Mouse (Mus musculus): ENCODE measurements around the gene Zfp513. TPM values are rescaled to one million over a fixed set of nuclear protein-coding genes. Genes with fewer than 3 reads are reported as not detected.
A peak's percentile ranks its signal among the peaks of the same experiment; 100 is the strongest.

Gene Zfp513
- 11.2 and 14.8 TPM in 2 replicates for polyA plus RNA-seq (2015; fragmentation: Nextera tagmentation; extraction: Ambion mirVana)

DNA sequence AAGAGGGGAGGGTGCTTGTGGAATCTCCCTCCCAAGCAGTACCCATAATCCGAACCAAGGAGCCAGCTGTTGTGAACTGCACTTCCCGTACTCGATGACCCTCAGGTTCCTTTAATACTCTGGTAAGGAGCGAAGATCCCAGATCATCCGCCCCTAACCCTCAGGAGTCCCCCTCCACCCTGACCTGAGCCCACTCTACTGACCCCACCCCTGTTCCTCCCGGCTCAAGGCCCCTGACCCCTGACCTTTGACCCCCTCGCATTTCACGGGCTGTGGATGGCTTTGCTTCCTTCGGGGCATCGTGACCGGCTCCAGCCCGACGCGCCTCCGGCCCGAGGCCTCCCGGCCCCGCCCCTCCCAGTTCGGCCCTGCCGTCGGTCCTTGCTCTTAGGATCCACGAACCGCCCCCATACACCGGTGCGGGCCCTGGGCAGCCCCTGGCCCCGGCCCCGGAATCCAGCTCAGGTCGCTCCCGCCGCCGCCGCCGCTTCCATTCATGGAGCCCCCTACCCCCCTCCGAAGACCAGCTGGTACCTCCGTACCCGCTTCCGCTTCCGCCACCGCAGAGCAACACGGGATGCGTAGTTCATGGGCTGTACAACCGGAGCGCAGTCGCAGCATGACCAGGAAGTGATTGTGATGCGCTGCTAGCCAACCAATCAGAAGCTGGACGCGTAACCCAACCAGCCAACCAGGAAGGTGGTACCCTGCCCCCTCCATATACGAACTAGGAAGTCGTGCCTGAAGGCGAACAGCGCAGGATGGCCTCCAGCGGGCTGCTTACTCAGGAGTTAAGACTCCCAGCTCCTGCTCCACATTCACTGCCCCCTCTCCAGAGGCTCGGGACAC lies at the start of gene Zfp513:
TSS of gene Zfp513 (minus strand) at position 562 of the 849 bp plus-strand sequence.
- peak within 1 kb of the TSS; percentile 88 for H3K27ac ChIP-seq
- H3K9me3 ChIP-seq = peaks cover 6% of the 10 kb centered on the region
- H3K27me3 ChIP-seq = no peaks in the 10 kb centered on the region
- under 1% methylated on average over 53 of the region's 53 CpGs for WGBS
- H3K4me2 ChIP-seq = peak within 1 kb of the TSS; percentile 75
- peak; percentile 95 for ATAC-seq (ENCODE audit: insufficient number of reproducible peaks, insufficient read depth, low FRiP score, low TSS enrichment, low read depth)
- peak within 1 kb of the TSS; percentile 84 for H3K9ac ChIP-seq
- peaks cover 79% of the 10 kb centered on the region for H3K36me3 ChIP-seq
- peaks cover 26% of the 10 kb centered on the region for H3K4me1 ChIP-seq
- peak within 1 kb of the TSS; percentile 83 for H3K4me3 ChIP-seq

DNA sequence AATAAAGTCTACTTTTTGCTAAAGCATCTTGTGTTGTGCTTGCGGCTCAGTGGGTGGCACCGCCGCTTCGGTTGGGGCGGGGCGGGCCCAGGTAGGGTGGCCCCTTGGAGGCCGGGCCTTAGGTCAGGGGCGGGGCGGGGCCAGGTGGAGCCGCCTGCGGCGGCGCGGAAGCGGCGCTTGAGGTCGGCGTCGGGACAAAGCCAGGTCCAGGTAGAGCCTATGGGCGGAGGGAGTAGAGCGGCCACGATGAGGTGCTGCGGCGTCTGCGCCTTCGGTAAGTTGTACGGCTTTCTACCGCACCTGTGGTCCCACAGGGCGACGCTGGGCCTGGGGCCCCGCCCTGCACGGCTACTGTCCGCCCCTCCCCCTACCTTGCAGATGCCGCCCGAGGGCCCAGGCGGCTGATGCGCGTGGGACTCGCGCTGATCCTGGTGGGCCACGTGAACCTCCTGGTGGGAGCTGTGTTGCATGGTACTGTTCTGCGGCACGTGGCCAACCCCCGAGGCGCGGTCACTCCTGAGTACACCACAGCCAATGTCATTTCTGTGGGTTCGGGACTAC lies 49.5 kb upstream of the Zfp513 start, which contains the start of gene Krtcap3:
TSS of gene Krtcap3 (plus strand) at position 151 of the 561 bp plus-strand sequence.
- H3K9me3 ChIP-seq = no peaks in the 10 kb centered on the region
- peak within 1 kb of the TSS; percentile 35 for H3K4me3 ChIP-seq
- H3K27ac ChIP-seq = peak within 1 kb of the TSS; percentile 84
- ATAC-seq (ENCODE audit: insufficient number of reproducible peaks, insufficient read depth, low FRiP score, low TSS enrichment, low read depth) = peak; percentile 53
- H3K27me3 ChIP-seq = no peaks in the 10 kb centered on the region
- peaks cover 35% of the 10 kb centered on the region for H3K4me1 ChIP-seq
- peaks cover 92% of the 10 kb centered on the region for H3K36me3 ChIP-seq
- H3K4me2 ChIP-seq = peak within 1 kb of the TSS; percentile 51
- peak within 1 kb of the TSS; percentile 67 for H3K9ac ChIP-seq
- WGBS = 14% methylated on average over 43 of the region's 47 CpGs

DNA sequence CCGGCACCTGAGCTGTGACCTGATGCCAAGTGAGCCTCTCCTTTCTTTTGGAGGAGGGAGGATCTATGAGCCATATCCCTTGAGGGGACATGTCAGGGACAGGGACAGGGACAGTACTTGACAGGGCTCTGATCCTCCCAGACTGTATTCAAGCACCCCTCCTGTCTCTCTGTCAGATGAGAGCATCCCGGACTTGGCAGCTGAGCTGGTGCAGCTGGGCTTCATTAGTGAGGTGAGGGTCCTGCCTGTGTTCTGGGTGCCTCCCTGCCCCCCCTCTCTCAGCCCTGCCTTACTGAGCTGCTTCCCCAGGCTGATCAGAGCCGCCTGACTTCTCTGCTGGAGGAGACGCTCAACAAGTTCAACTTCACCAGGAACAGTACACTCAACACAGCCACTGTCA lies 48.6 kb upstream of the Zfp513 start:
- Histone ChIP-seq H3K36me3 (peaks cover 92% of the 10 kb centered on the region), H3K27me3 (no peaks in the 10 kb centered on the region), H3K4me3 (no peak overlapping the region), H3K4me2 (0 out of 2 replicates have a peak overlapping the region, but pooled peaks have one; percentile 51), H3K9ac (peak overlapping the region; percentile 67; the same call in 1 of the 2 replicates), H3K4me1 (peaks cover 35% of the 10 kb centered on the region), H3K27ac (peak overlapping the region; percentile 84), H3K9me3 (no peaks in the 10 kb centered on the region)
- no peak for ATAC-seq (ENCODE audit: insufficient number of reproducible peaks, insufficient read depth, low FRiP score, low TSS enrichment, low read depth)
- WGBS = 27% methylated on average over 4 of the region's 4 CpGs

DNA sequence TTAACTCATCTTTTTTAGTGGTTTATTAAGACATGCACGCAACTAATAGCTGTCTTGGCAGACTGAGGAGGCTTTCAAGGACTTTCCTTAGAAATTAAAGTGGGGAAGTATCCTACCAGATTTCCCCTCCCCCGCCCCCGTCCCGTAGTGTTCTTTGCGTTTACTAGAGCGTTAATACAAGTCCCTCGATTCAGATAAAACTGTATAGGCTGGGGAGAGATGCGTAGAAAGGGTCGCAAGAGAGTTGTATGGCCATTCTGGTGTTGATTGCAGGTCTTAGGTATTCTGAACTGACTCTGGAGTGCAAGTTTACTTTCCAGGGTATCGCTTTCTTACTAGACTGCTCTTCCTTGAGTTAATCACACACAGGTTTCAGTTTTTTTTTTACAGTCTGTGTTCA lies 40.1 kb upstream of the Zfp513 start:
- WGBS = 21% methylated on average over 10 of the region's 10 CpGs
- Histone ChIP-seq H3K4me3 (peak overlapping the region; percentile 93), H3K27me3 (no peaks in the 10 kb centered on the region), H3K9ac (peak overlapping the region; percentile 96), H3K4me2 (peak overlapping the region; percentile 92), H3K36me3 (peaks cover 36% of the 10 kb centered on the region), H3K4me1 (peaks cover 8% of the 10 kb centered on the region), H3K27ac (peak overlapping the region; percentile 99; the same call in 1 of the 2 replicates), H3K9me3 (no peaks in the 10 kb centered on the region)
- ATAC-seq (ENCODE audit: insufficient number of reproducible peaks, insufficient read depth, low FRiP score, low TSS enrichment, low read depth) = no peak

DNA sequence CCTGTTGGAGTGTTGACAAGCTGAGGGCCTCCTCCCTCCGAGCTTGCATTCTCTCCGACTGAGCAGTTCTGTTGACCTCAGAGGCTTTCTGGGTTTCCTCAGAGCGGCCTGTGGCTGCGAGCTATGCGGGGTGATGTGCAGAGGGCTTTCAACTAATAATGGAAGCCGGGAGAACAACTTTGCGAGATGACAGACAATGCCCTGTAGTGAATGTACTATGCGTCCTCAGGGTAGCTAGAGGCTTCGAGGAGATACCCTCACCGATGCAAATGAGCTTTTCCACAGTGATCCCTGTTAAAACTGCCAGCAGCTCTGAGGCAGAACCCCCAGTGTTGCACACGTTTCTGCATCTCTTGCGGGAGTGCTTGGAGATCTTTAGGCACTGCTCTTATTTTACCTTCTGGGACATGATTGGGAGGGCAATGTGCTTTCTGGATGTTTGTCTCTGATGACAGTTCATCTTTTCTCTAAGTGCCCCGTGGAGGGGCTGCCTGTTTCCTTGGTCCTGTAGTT lies 39.5 kb upstream of the Zfp513 start:
- H3K36me3 ChIP-seq = peaks cover 30% of the 10 kb centered on the region
- H3K27ac ChIP-seq = peak overlapping the region; percentile 99
- no peak for ATAC-seq (ENCODE audit: insufficient number of reproducible peaks, insufficient read depth, low FRiP score, low TSS enrichment, low read depth)
- no peaks in the 10 kb centered on the region; the same call in 1 of the 2 replicates for H3K9me3 ChIP-seq
- no peaks in the 10 kb centered on the region for H3K27me3 ChIP-seq
- peaks cover 8% of the 10 kb centered on the region for H3K4me1 ChIP-seq
- peak overlapping the region; percentile 92 for H3K4me2 ChIP-seq
- peak overlapping the region; percentile 96 for H3K9ac ChIP-seq
- H3K4me3 ChIP-seq = peak overlapping the region; percentile 93
- WGBS = under 1% methylated on average over 13 of the region's 13 CpGs

DNA sequence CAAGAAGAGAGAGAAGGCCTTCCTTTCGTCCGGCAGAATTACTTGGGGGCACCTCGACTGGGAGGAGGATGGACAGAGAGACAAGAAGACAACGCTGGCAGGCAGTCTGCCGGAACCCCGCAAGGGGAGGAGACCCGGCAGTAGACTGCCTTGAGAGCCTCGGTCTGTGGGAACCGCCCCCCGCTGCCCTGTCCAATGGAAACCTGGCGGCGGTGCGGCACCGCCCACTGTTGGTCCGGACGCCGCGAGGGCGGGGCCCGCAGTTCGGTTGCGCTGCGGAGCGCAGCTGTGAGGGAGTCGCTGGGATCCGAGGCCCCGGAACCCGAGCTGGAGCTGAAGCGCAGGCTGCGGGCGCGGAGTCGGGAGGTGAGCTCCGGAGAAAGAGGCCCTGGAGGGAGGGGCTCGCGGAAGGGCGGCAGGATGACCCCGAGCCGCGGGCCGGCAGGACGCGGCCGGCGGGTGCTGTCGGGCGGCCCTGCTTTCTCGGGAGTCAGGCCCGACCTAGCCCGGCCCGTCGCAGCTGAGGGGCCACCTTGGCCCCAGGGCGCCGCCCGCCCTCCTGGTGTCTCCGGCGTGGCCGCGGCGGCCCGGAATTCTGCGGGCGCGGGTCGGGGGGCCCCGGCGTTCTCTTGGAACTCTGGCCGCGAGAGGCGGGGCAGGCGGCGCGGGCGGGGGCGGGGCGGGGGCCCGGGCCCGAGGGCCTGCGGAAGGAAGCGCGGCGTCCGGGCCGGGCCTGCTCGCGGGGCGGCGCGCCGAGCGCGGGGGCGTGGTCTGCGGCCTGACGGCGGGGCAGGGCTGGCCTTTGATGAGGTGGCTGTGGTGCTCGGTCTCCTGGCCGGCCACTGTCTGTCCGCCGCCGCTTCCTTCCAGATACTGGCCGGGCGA lies 38.8 kb upstream of the Zfp513 start, which contains the start of the genes Nrbp1 and Gm9970:
TSS of gene Nrbp1 (plus strand) at position 228 of the 885 bp plus-strand sequence.
TSS of gene Gm9970 (minus strand) at position 596 of the 885 bp plus-strand sequence.
- under 1% methylated on average over 103 of the region's 103 CpGs for WGBS
- Histone ChIP-seq H3K27me3 (no peaks in the 10 kb centered on the region), H3K9me3 (no peaks in the 10 kb centered on the region; the same call in 1 of the 2 replicates), H3K36me3 (peaks cover 23% of the 10 kb centered on the region), H3K4me1 (peaks cover 8% of the 10 kb centered on the region), H3K4me2 (peak within 1 kb of the TSS; percentile 92), H3K4me3 (peak within 1 kb of the TSS; percentile 93), H3K9ac (peak within 1 kb of the TSS; percentile 96), H3K27ac (peak within 1 kb of the TSS; percentile 99)
- peak; percentile 99 for ATAC-seq (ENCODE audit: insufficient number of reproducible peaks, insufficient read depth, low FRiP score, low TSS enrichment, low read depth)

DNA sequence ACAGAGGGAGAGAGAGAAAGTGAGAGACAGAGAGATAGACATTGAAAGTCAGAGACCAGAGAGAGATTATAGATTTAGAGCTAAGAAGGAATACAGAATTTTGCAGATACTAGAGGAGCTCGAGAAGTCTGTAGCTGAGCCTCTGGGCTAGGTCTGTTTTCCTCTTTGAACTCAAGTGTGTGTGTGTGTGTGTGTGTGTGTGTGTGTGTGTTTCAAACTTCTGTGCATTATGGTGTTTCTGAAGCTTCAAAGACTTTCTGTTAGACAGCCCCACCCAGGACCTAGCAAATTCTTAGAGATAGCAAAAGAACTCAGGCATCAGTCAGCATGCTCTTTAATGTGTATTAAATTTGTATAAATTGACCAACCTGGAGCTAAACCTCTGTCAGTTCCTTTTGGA lies 24.5 kb upstream of the Zfp513 start:
- Histone ChIP-seq H3K36me3 (no peaks in the 10 kb centered on the region), H3K4me3 (no peak overlapping the region), H3K27me3 (no peaks in the 10 kb centered on the region), H3K9me3 (no peaks in the 10 kb centered on the region), H3K9ac (no peak overlapping the region), H3K4me2 (no peak overlapping the region), H3K27ac (no peak overlapping the region), H3K4me1 (peaks cover 5% of the 10 kb centered on the region; the same call in 1 of the 2 replicates)
- ATAC-seq (ENCODE audit: insufficient number of reproducible peaks, insufficient read depth, low FRiP score, low TSS enrichment, low read depth) = no peak
- 74% methylated on average over 1 of the region's 1 CpGs for WGBS

DNA sequence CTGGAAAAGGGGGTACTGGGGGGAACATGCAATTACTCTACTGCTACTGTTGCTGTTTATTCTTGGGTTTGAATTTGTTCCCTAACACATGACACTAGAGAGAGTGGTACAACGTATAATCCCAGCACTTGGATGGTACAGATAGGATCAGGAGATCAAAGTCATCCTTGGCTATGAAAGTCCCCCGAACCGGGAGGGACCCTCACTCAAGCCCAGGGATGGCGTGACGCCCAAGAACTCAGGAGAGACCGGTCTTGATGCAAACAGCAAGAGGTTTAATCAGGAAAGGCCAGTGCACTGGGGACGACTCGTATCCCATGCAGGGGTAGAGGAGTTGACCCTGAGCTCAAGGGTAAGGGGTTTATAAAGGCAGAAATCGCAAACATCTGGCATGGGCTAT lies 20.6 kb upstream of the Zfp513 start:
- Histone ChIP-seq H3K9ac (no peak overlapping the region), H3K4me2 (no peak overlapping the region), H3K4me1 (peaks cover 16% of the 10 kb centered on the region), H3K27me3 (no peaks in the 10 kb centered on the region), H3K9me3 (no peaks in the 10 kb centered on the region), H3K4me3 (no peak overlapping the region), H3K27ac (no peak overlapping the region), H3K36me3 (no peaks in the 10 kb centered on the region)
- ATAC-seq (ENCODE audit: insufficient number of reproducible peaks, insufficient read depth, low FRiP score, low TSS enrichment, low read depth) = no peak
- WGBS = 87% methylated on average over 9 of the region's 9 CpGs

DNA sequence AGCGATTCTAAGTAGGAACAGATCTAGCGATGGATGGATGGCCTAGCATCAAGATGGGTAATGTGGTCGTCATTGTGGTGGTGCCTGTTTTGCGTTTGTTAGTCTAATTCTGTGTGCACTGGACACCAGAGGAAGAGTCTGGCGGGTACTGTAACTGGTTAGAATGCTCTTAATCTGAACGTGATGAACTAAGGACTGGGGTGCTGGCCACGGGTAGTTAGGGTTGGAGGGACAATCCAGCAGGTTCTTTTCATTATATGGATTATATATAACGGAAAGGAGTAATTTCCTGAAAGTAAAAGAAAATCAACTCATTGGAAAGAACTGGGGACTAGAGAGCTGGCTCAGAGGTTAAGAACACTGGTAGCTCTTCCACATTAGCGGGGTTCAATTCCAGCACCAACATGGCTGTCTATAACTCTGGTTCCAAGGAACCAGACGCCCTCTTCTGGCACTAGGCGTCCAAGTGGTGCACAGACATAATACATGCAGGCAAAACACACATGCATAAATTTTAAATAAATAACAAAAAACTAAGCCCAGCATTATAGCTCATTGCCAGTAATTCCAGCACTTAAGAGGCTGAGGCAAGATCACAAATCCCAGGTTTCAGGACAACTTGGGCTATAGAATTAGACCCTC lies 19.3 kb upstream of the Zfp513 start:
- Histone ChIP-seq H3K27ac (peak overlapping the region; percentile 94), H3K9ac (peak overlapping the region; percentile 93), H3K9me3 (no peaks in the 10 kb centered on the region), H3K4me2 (peak overlapping the region; percentile 81), H3K4me3 (peak overlapping the region; percentile 99), H3K36me3 (no peaks in the 10 kb centered on the region), H3K4me1 (peaks cover 16% of the 10 kb centered on the region), H3K27me3 (no peaks in the 10 kb centered on the region)
- 9% methylated on average over 11 of the region's 11 CpGs for WGBS
- no peak for ATAC-seq (ENCODE audit: insufficient number of reproducible peaks, insufficient read depth, low FRiP score, low TSS enrichment, low read depth)

DNA sequence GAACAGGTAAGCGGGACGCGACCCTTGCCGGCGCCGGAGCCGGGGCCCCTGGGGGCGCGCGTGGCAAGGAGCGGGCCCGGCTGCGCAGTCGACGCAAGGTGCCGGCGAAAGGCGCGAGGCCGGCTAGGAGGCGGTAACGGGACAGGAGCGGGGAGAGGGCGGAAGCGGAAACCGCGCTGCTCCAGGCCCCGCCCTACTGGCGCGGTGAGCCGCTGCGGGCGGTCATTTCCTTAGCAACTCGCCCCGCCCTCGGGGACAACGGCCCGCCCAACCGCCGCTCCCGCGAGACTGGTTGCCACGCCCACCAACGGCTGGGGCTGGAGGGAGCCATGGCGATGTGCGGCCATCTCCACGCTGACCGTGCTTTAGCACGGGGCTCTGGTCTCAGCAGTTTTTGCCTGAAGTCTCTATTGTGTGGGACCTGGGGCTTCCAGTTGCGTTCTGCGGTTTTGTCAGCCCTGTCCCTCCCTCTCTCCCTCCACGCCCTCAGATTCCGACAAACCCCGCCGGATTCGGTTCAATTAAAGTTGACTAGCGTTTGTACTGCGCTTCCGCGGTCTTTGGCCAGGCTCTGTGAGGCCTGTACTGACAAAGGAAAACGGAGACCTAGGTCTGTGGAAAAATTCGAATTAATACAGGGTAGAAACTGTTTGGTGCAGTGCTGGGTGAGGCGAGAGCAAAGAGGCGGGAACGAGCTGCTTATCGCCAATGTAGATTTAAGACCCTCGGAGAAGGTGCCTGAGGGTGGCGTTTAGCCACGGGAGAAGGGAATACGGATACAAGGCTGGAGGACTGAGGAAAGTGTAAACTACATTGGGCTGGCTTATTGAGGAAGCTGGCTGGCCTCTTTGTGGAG lies 18.6 kb upstream of the Zfp513 start, which contains the start of gene Ppm1g:
TSS of gene Ppm1g (minus strand) at position 240 of the 856 bp plus-strand sequence.
- H3K9ac ChIP-seq = peak within 1 kb of the TSS; percentile 93
- under 1% methylated on average over 70 of the region's 70 CpGs for WGBS
- ATAC-seq (ENCODE audit: insufficient number of reproducible peaks, insufficient read depth, low FRiP score, low TSS enrichment, low read depth) = peak; percentile 92

More for the DNA sequence above, 18.6 kb upstream of the Zfp513 start, which contains the start of gene Ppm1g:
- Histone ChIP-seq H3K4me2 (peak within 1 kb of the TSS; percentile 81), H3K9me3 (no peaks in the 10 kb centered on the region), H3K4me3 (peak within 1 kb of the TSS; percentile 99), H3K36me3 (no peaks in the 10 kb centered on the region), H3K27ac (peak within 1 kb of the TSS; percentile 94), H3K27me3 (no peaks in the 10 kb centered on the region), H3K4me1 (peaks cover 16% of the 10 kb centered on the region)

Data from embryonic facial prominence, embryonic 13.5 days (tissue).